Mouse (Mus musculus): ENCODE measurements at regions not wholly inside any gene's neighbourhood (a gene's known extent, or its start where the extent isn't known, plus 50 kb on each side); places are given as distances from the start of the nearest gene placed in this dataset.

DNA sequence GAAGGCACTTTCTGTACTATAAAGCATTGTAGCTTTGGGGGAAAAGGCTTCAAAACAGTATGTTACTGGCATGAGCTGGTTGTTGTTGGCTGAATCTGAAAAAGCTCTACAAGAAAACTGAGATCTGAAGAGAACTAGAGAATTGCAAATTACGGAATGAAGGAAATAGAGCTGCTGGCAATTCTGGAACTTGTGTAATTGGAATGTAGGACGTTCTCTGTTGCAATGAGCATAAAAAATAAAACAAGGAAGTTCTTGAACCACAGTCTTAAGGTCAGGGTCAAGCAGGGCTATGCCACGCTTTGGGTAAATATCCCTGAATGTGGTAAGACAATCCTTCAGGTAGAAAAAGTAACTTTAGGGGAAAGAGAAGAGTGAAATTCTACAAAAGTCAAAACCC, 130.2 kb upstream of the Rprm start:
- Histone ChIP-seq H3K27me3 (ENCODE audit: control insufficient read depth in 1 of 2, insufficient read depth in 2 of 2, low read length in 2 of 2) (no peaks in the 10 kb centered on the region), H3K4me3 (ENCODE audit: control insufficient read depth in 1 of 2, insufficient read depth in 1 of 2, low read depth in 2 of 2, low read length in 2 of 2) (no peak overlapping the region), H3K9me3 (replicated peaks; ENCODE audit: insufficient read depth, low read length) (no peaks in the 10 kb centered on the region), H3K36me3 (ENCODE audit: control insufficient read depth in 1 of 2, insufficient read depth in 2 of 2, low read length in 2 of 2) (no peaks in the 10 kb centered on the region), H3K9ac (ENCODE audit: control insufficient read depth, low read depth, low read length, poor library complexity, severe bottlenecking) (no peak overlapping the region), H3K4me1 (ENCODE audit: control insufficient read depth in 1 of 2, insufficient read depth in 2 of 2, low read length in 2 of 2) (no peaks in the 10 kb centered on the region), H3K27ac (ENCODE audit: control insufficient read depth, low read depth, low read length) (no peak overlapping the region), H3K79me2 (ENCODE audit: control insufficient read depth, insufficient read depth, low read length, poor library complexity) (no peaks in the 10 kb centered on the region)
- DNase-seq (ENCODE audit: low read depth, low spot score), result no peak
- no peak for TF ChIP-seq POLR2AphosphoS5 (IDR thresholded peaks at IDR 0.05; ENCODE audit: borderline replicate concordance, low read depth, low read length)
- no peak for TF ChIP-seq ZNF384 (IDR thresholded peaks at IDR 0.05; ENCODE audit: low read depth, low read length)
- no peak for TF ChIP-seq NRF1 (IDR thresholded peaks at IDR 0.05; ENCODE audit: insufficient read depth, low read depth, low read length, poor library complexity, severe bottlenecking)
- no peak for TF ChIP-seq MXI1 (IDR thresholded peaks at IDR 0.05; ENCODE audit: low read depth, low read length)
- no peak for TF ChIP-seq CTCF (IDR thresholded peaks at IDR 0.05 in 2 of 3, conservative IDR thresholded peaks at IDR 0.05 in 1 of 3; ENCODE audit: control insufficient read depth in 1 of 3, insufficient read depth in 1 of 3, low read depth in 2 of 3, low read length in 3 of 3, poor library complexity in 1 of 3, severe bottlenecking in 1 of 3)
- no peak for TF ChIP-seq EP300 (IDR thresholded peaks at IDR 0.05; ENCODE audit: low read depth in 1 of 2, low read length in 2 of 2)
- TF ChIP-seq POLR2AphosphoS2 (IDR thresholded peaks at IDR 0.05; ENCODE audit: low read length), result no peak
- no peak for TF ChIP-seq SIN3A (IDR thresholded peaks at IDR 0.05; ENCODE audit: low read length)
- no peak for TF ChIP-seq E2F4 (IDR thresholded peaks at IDR 0.05; ENCODE audit: borderline replicate concordance, low read depth, low read length)
- TF ChIP-seq BHLHE40 (IDR thresholded peaks at IDR 0.05; ENCODE audit: borderline replicate concordance, low read depth, low read length), result no peak
- no peak for TF ChIP-seq ZC3H11A (IDR thresholded peaks at IDR 0.05; ENCODE audit: low read depth, low read length)
- no peak for TF ChIP-seq ZMIZ1 (IDR thresholded peaks at IDR 0.05; ENCODE audit: low read depth, low read length)
- TF ChIP-seq MAZ (IDR thresholded peaks at IDR 0.05; ENCODE audit: low read depth, low read length), result no peak
- TF ChIP-seq GABPA (IDR thresholded peaks at IDR 0.05; ENCODE audit: low read depth, low read length), result no peak
- no peak for TF ChIP-seq MYC (IDR thresholded peaks at IDR 0.05; ENCODE audit: low read depth, low read length)

DNA sequence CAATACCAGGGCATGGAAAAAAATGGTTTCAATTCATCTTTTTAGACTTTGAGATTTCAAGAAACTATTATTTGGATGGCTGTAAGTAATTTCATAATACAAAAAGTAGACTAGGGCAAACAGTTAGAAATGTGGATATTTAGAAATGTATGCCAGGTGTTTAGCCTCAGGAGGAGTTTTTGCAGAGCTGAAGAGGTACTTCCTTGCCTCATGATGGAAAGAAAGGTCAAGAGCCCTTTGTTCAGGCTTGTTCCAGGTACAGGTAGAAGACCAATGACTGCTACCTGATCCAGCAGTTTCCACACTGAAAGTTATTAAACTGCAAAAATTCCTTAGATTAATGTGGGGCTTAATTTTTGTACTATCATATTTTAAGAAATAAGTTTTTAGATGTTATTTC, 143.3 kb upstream of the Rprm start:
- Histone ChIP-seq H3K79me2 (ENCODE audit: control insufficient read depth, insufficient read depth, low read length, poor library complexity) (no peaks in the 10 kb centered on the region), H3K36me3 (ENCODE audit: control insufficient read depth in 1 of 2, insufficient read depth in 2 of 2, low read length in 2 of 2) (no peaks in the 10 kb centered on the region), H3K27me3 (ENCODE audit: control insufficient read depth in 1 of 2, insufficient read depth in 2 of 2, low read length in 2 of 2) (no peaks in the 10 kb centered on the region), H3K4me1 (ENCODE audit: control insufficient read depth in 1 of 2, insufficient read depth in 2 of 2, low read length in 2 of 2) (no peaks in the 10 kb centered on the region), H3K27ac (ENCODE audit: control insufficient read depth, low read depth, low read length) (no peak overlapping the region), H3K4me3 (ENCODE audit: control insufficient read depth in 1 of 2, insufficient read depth in 1 of 2, low read depth in 2 of 2, low read length in 2 of 2) (no peak overlapping the region), H3K9me3 (replicated peaks; ENCODE audit: insufficient read depth, low read length) (no peaks in the 10 kb centered on the region), H3K9ac (ENCODE audit: control insufficient read depth, low read depth, low read length, poor library complexity, severe bottlenecking) (no peak overlapping the region)
- no peak for DNase-seq (ENCODE audit: low read depth, low spot score)
- TF ChIP-seq NRF1 (IDR thresholded peaks at IDR 0.05; ENCODE audit: insufficient read depth, low read depth, low read length, poor library complexity, severe bottlenecking) (no peak), BHLHE40 (IDR thresholded peaks at IDR 0.05; ENCODE audit: borderline replicate concordance, low read depth, low read length) (no peak), GABPA (IDR thresholded peaks at IDR 0.05; ENCODE audit: low read depth, low read length) (no peak), USF2 (IDR thresholded peaks at IDR 0.05; ENCODE audit: borderline replicate concordance in 1 of 2, insufficient read depth in 1 of 2, low read depth in 1 of 2, low read length in 2 of 2) (no peak), MYB (IDR thresholded peaks at IDR 0.05; ENCODE audit: low read depth, low read length) (no peak), GATA1 (IDR thresholded peaks at IDR 0.05; ENCODE audit: low read depth, low read length) (no peak), ZNF384 (IDR thresholded peaks at IDR 0.05; ENCODE audit: low read depth, low read length) (no peak), ETS1 (IDR thresholded peaks at IDR 0.05; ENCODE audit: low read depth, low read length) (no peak), ELF1 (IDR thresholded peaks at IDR 0.05; ENCODE audit: low read depth, low read length) (no peak), TCF12 (IDR thresholded peaks at IDR 0.05; ENCODE audit: low read depth, low read length) (no peak), NELFE (IDR thresholded peaks at IDR 0.05; ENCODE audit: low read depth, low read length) (no peak), JUND (IDR thresholded peaks at IDR 0.05; ENCODE audit: low read depth, low read length) (no peak)
